Mouse (Mus musculus) heart, embryonic 12.5 days (tissue): ENCODE measurements around the gene Olfr164. TPM values are rescaled to one million over a fixed set of nuclear protein-coding genes. Genes with fewer than 3 reads are reported as not detected.

Source experiments
- ATAC-seq: fragments of 200-750 bp; cut with Nextera tagmentation; 2 replicates; pipeline ENCODE4 v1.8.0; 2017; ENCODE audit warnings: moderate TSS enrichment, moderate library complexity; ENCODE audit not compliant: insufficient number of reproducible peaks, low FRiP score
- H3K27ac ChIP-seq: fragments of 300-500 bp; sonication (generic); 2 replicates; pipeline ENCODE4 v1.5.1; 2016; ENCODE audit warnings: mild to moderate bottlenecking, moderate library complexity; ENCODE audit not compliant: poor library complexity, severe bottlenecking
- H3K27me3 ChIP-seq: fragments of 300-500 bp; sonication (generic); replicated peaks from 2 replicates; pipeline ENCODE4 v1.6.1; 2016; ENCODE audit warnings: mild to moderate bottlenecking, moderate library complexity
- H3K36me3 ChIP-seq: fragments of 300-500 bp; sonication (generic); 2 replicates; pipeline ENCODE4 v1.6.1; 2016; ENCODE audit warnings: mild to moderate bottlenecking, moderate library complexity
- H3K4me1 ChIP-seq: fragments of 300-500 bp; sonication (generic); replicated peaks from 2 replicates; pipeline ENCODE4 v1.6.1; 2016; ENCODE audit warnings: mild to moderate bottlenecking
- H3K4me2 ChIP-seq: fragments of 300-500 bp; sonication (generic); 2 replicates; pipeline ENCODE4 v1.6.1; 2016; ENCODE audit warnings: mild to moderate bottlenecking, moderate library complexity
- H3K4me3 ChIP-seq: fragments of 300-500 bp; sonication (generic); 2 replicates; pipeline ENCODE4 v1.5.1; 2016; ENCODE audit warnings: mild to moderate bottlenecking
- H3K9ac ChIP-seq: fragments of 300-500 bp; sonication (generic); 2 replicates; pipeline ENCODE4 v1.6.1; 2016; ENCODE audit warnings: mild to moderate bottlenecking, moderate library complexity
- H3K9me3 ChIP-seq: fragments of 300-500 bp; sonication (generic); replicated peaks from 2 replicates; pipeline ENCODE4 v1.6.1; 2016; ENCODE audit warnings: mild to moderate bottlenecking, moderate library complexity
- WGBS: fragments of 180-500 bp; shearing (Covaris S2); methylation state at CpG from one replicate; pipeline ENCODE4 v1.1.7; 2016; 5-methylcytosine and 5-hydroxymethylcytosine counted together
- microRNA-seq: library from miRNA; unstranded; fragments of <30 nt; microRNA quantifications from one replicate; pipeline ENCODE4, GENCODE M21; 2017
- polyA plus RNA-seq: library from polyadenylated mRNA; unstranded; fragments of >200 nt; fragmentation: Nextera tagmentation; extraction: Ambion mirVana; gene quantifications from 2 replicates; pipeline ENCODE4 v1.2.1, GENCODE M21; 2016

Olfr164 gene
- polyA plus RNA-seq = not detected in 2 replicates

GRCm38 (mm10) chr16:19313964-19314363 is at the start of gene Olfr164:
Gene Olfr164 (minus strand): TSS chr16:19314064.
- H3K36me3 ChIP-seq = no peaks in the 10 kb centered on the region
- H3K27me3 ChIP-seq = no peaks in the 10 kb centered on the region
- no peak for ATAC-seq
- 44% methylated on average over 1 of the region's 1 CpGs for WGBS
- no peak within 1 kb of the TSS for H3K4me3 ChIP-seq
- H3K9ac ChIP-seq = no peak within 1 kb of the TSS
- H3K9me3 ChIP-seq = peaks cover 6% of the 10 kb centered on the region; the same call in 1 of the 2 replicates
- H3K4me1 ChIP-seq = no peaks in the 10 kb centered on the region
- H3K27ac ChIP-seq = no peak within 1 kb of the TSS
- H3K4me2 ChIP-seq = no peak within 1 kb of the TSS

- Histone ChIP-seq H3K4me1 (no peaks in the 10 kb centered on the region), H3K4me2 (no peak overlapping the region), H3K36me3 (no peaks in the 10 kb centered on the region), H3K9ac (no peak overlapping the region), H3K27ac (no peak overlapping the region), H3K9me3 (peaks cover 4% of the 10 kb centered on the region; the same call in 1 of the 2 replicates), H3K27me3 (no peaks in the 10 kb centered on the region), H3K4me3 (no peak overlapping the region)
- no peak for ATAC-seq
- WGBS = 86% methylated on average over 6 of the region's 6 CpGs
These were observed 35.2 kb upstream of the Olfr164 start for GRCm38 (mm10) chr16:19349111-19349510.

GRCm38 (mm10) chr16:19263235-19263634 is 50.6 kb downstream of the Olfr164 start:
- 21% methylated on average over 1 of the region's 1 CpGs for WGBS
- Histone ChIP-seq H3K4me3 (no peak overlapping the region), H3K27me3 (no peaks in the 10 kb centered on the region), H3K4me1 (no peaks in the 10 kb centered on the region), H3K36me3 (no peaks in the 10 kb centered on the region), H3K27ac (no peak overlapping the region), H3K4me2 (no peak overlapping the region), H3K9ac (no peak overlapping the region), H3K9me3 (no peaks in the 10 kb centered on the region)
- no peak for ATAC-seq

- no peaks in the 10 kb centered on the region for H3K27me3 ChIP-seq
- 58% methylated on average over 1 of the region's 1 CpGs for WGBS
- no peaks in the 10 kb centered on the region for H3K4me1 ChIP-seq
- H3K4me2 ChIP-seq = no peak overlapping the region
- no peak overlapping the region for H3K27ac ChIP-seq
- no peaks in the 10 kb centered on the region for H3K36me3 ChIP-seq
- H3K9ac ChIP-seq = no peak overlapping the region
- H3K4me3 ChIP-seq = no peak overlapping the region
- H3K9me3 ChIP-seq = no peaks in the 10 kb centered on the region
- ATAC-seq = no peak
These were observed 53.1 kb downstream of the Olfr164 start for GRCm38 (mm10) chr16:19260780-19261179.

DNA sequence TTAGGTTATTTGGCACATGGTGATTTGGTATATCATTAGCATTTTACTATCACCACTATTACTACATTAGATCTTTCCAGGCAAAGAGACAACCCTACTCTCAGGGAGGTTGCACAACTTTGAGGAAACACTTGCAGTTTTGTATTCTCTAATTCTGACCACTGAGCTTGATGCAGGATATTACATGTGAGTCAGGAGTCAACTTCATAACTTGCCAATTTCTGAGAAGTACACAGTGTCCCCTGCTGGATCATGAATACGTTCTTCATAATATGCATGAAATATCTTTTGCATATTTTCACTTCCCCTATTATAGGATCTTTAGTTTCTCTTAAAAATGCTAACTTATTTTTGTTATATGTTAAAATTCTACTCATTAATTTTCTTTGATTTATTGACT is 68.0 kb downstream of the Olfr164 start:
- H3K9ac ChIP-seq = no peak overlapping the region
- H3K4me1 ChIP-seq = no peaks in the 10 kb centered on the region
- WGBS = 57% methylated on average over 1 of the region's 1 CpGs
- no peaks in the 10 kb centered on the region for H3K36me3 ChIP-seq
- ATAC-seq = no peak
- no peak overlapping the region for H3K27ac ChIP-seq
- no peaks in the 10 kb centered on the region for H3K27me3 ChIP-seq
- no peak overlapping the region for H3K4me2 ChIP-seq
- 0 out of 2 replicates have a peak, but pooled peaks cover 4% of the 10 kb centered on the region for H3K9me3 ChIP-seq
- no peak overlapping the region for H3K4me3 ChIP-seq

GRCm38 (mm10) chr16:19241539-19242025 is 72.3 kb downstream of the Olfr164 start:
- H3K9ac ChIP-seq = no peak overlapping the region
- H3K4me3 ChIP-seq = no peak overlapping the region
- H3K36me3 ChIP-seq = no peaks in the 10 kb centered on the region
- no peaks in the 10 kb centered on the region for H3K27me3 ChIP-seq
- H3K4me1 ChIP-seq = no peaks in the 10 kb centered on the region
- no peak overlapping the region for H3K4me2 ChIP-seq
- H3K9me3 ChIP-seq = peaks cover 8% of the 10 kb centered on the region; the same call in 1 of the 2 replicates
- ATAC-seq = no peak
- no peak overlapping the region for H3K27ac ChIP-seq

DNA sequence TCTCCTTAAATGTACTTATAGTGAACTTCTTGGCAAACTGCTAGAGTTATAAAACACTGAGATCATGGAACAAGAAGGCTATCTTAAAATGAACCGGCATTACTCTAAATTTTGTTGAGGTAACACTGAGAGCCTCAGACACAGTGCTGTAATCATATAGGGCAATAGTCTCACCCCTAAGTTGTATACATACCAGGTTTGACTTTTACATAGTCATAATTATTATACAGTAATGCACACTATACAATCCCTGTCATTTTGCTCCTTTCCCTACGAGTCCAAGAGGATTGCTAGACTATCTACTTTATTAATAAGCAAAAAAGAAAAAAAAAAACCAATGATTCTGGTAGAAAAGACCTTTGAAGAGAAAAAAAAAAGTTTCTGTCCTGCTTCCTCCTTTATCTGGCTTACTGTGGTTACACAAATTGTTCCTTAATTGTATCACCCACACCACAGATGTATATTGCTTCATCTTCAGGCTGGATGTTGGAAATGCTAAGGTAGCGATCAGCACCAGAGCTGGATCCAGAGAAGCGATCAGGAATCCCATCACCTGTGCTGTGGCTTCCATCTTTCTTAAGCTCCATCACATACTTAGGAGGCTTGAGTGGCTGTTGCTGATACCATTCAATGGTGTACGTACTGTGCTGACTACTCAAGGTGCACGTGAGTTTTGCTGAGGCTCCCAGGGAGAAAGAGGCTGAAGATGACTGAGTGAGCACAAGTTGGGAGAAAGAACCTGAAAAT is 72.9 kb downstream of the Olfr164 start:
- 72% methylated on average over 6 of the region's 6 CpGs for WGBS
- no peak overlapping the region for H3K4me2 ChIP-seq

DNA sequence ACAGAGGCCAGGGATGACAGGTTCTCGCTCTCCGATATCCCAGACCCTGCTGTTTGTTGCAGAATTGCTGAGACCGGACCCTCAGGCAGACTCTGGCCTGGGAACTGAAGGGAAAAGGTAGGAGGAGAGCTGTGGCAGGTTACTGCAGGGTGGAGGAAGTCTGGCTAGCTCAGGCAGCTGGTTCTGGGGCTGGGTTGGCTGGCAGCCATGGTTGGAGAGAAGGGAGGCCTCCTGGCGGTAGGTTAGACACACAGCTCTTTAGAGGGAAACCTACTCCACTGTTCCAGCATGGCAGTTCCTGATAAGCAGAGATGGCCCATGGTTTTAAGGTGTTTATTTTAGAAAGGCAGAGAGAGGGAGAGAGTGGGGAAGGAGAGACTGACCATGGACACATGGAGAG is 77.1 kb downstream of the Olfr164 start:
- Histone ChIP-seq H3K27me3 (no peaks in the 10 kb centered on the region), H3K4me2 (no peak overlapping the region), H3K9ac (no peak overlapping the region), H3K9me3 (peaks cover 10% of the 10 kb centered on the region; the same call in 1 of the 2 replicates), H3K36me3 (no peaks in the 10 kb centered on the region), H3K4me3 (no peak overlapping the region), H3K4me1 (no peaks in the 10 kb centered on the region), H3K27ac (no peak overlapping the region)
- WGBS = 79% methylated on average over 4 of the region's 4 CpGs
- ATAC-seq = no peak

More for the DNA sequence above, 72.9 kb downstream of the Olfr164 start:
- no peaks in the 10 kb centered on the region for H3K4me1 ChIP-seq
- H3K27ac ChIP-seq = no peak overlapping the region
- peaks cover 10% of the 10 kb centered on the region; the same call in 1 of the 2 replicates for H3K9me3 ChIP-seq
- no peaks in the 10 kb centered on the region for H3K36me3 ChIP-seq
- no peak overlapping the region for H3K4me3 ChIP-seq
- no peaks in the 10 kb centered on the region for H3K27me3 ChIP-seq
- H3K9ac ChIP-seq = no peak overlapping the region
- ATAC-seq = no peak

Small RNAs within 50 kb of the gene (microRNA-seq; reads per million reads assigned to microRNA genes)
- gene Gm23612 = not detected

Other genes starting within 250 kb of the Olfr164 start
- not detected in 2 replicates for gene Olfr165, start 109.1 kb upstream of the Olfr164 start, polyA plus RNA-seq
- not detected in 2 replicates for gene Olfr166, start 169.6 kb upstream of the Olfr164 start, polyA plus RNA-seq
- gene Olfr167, start 208.2 kb upstream of the Olfr164 start, polyA plus RNA-seq = not detected in 2 replicates
- not detected in 2 replicates for gene Olfr168, start 221.5 kb upstream of the Olfr164 start, polyA plus RNA-seq